Mouse (Mus musculus) adrenal gland, adult 2 months (tissue): ENCODE measurements at regions not wholly inside any gene's neighbourhood (a gene's known extent, or its start where the extent isn't known, plus 50 kb on each side); places are given as distances from the start of the nearest gene placed in this dataset.

ENCODE experiments used
- DNase-seq: peaks from one replicate; pipeline ENCODE4 v3.0.0; 2021

- no peak for DNase-seq
These were observed 129.6 kb downstream of the Ddx11 start for GRCm38 (mm10) chr17:66252926-66253325.

- no peak for DNase-seq
These were observed 136.4 kb downstream of the Ddx11 start for GRCm38 (mm10) chr17:66259697-66260096.

GRCm38 (mm10) chr17:66262681-66263240 is 139.4 kb downstream of the Ddx11 start:
- no peak for DNase-seq

GRCm38 (mm10) chr17:66263405-66263804 is 140.1 kb downstream of the Ddx11 start:
- DNase-seq, result no peak

- no peak for DNase-seq
These were observed 143.5 kb downstream of the Ddx11 start for GRCm38 (mm10) chr17:66266803-66267202.

- DNase-seq, result no peak
These were observed 144.5 kb downstream of the Ddx11 start for GRCm38 (mm10) chr17:66267831-66268230.

- DNase-seq, result no peak
These were observed 146.2 kb downstream of the Ddx11 start for GRCm38 (mm10) chr17:66269567-66269966.

GRCm38 (mm10) chr17:66271906-66272305 is 148.6 kb downstream of the Ddx11 start:
- no peak for DNase-seq

GRCm38 (mm10) chr17:66276778-66277177 is 153.5 kb downstream of the Ddx11 start:
- no peak for DNase-seq

GRCm38 (mm10) chr17:66278037-66278436 is 154.7 kb downstream of the Ddx11 start:
- DNase-seq, result no peak

GRCm38 (mm10) chr17:66285295-66285694 is 162.0 kb downstream of the Ddx11 start:
- no peak for DNase-seq
